Mouse (Mus musculus): ENCODE data around the gene Dcaf6. TPM values are rescaled to one million over a fixed set of nuclear protein-coding genes. Genes with fewer than 3 reads are reported as not detected.

The Dcaf6 gene
- polyA plus RNA-seq, 1 experiment = 48.9 TPM

- Histone ChIP-seq H3K4me3 (ENCODE audit: insufficient read depth, low read depth, low read length) (no peak overlapping the region), H3K4me1 (ENCODE audit: control insufficient read depth, insufficient read depth, insufficient read length, low read length) (no peaks in the 10 kb centered on the region), H3K27ac (replicated peaks; ENCODE audit: low read depth, low read length) (no peak overlapping the region)
Observed at GRCm38 (mm10) chr1:165320141-165320934, 139.9 kb downstream of the Dcaf6 start.

GRCm38 (mm10) chr1:165316361-165316760, 143.9 kb downstream of the Dcaf6 start:
- Histone ChIP-seq H3K4me3 (ENCODE audit: insufficient read depth, low read depth, low read length) (no peak overlapping the region), H3K4me1 (ENCODE audit: control insufficient read depth, insufficient read depth, insufficient read length, low read length) (no peaks in the 10 kb centered on the region), H3K27ac (replicated peaks; ENCODE audit: low read depth, low read length) (no peak overlapping the region)

GRCm38 (mm10) chr1:165308180-165308579, 152.1 kb downstream of the Dcaf6 start:
- no peak overlapping the region for H3K27ac ChIP-seq (replicated peaks; ENCODE audit: low read depth, low read length)
- H3K4me1 ChIP-seq (ENCODE audit: control insufficient read depth, insufficient read depth, insufficient read length, low read length) = no peaks in the 10 kb centered on the region
- no peak overlapping the region for H3K4me3 ChIP-seq (ENCODE audit: insufficient read depth, low read depth, low read length)

- H3K4me1 ChIP-seq (ENCODE audit: control insufficient read depth, insufficient read depth, insufficient read length, low read length) = no peaks in the 10 kb centered on the region
- H3K27ac ChIP-seq (replicated peaks; ENCODE audit: low read depth, low read length) = no peak overlapping the region
- no peak overlapping the region for H3K4me3 ChIP-seq (ENCODE audit: insufficient read depth, low read depth, low read length)
Observed at GRCm38 (mm10) chr1:165304341-165304740, 155.9 kb downstream of the Dcaf6 start.

- Histone ChIP-seq H3K4me1 (ENCODE audit: control insufficient read depth, insufficient read depth, insufficient read length, low read length) (no peaks in the 10 kb centered on the region), H3K4me3 (ENCODE audit: insufficient read depth, low read depth, low read length) (no peak overlapping the region), H3K27ac (replicated peaks; ENCODE audit: low read depth, low read length) (no peak overlapping the region)
Observed at GRCm38 (mm10) chr1:165303209-165303608, 157.1 kb downstream of the Dcaf6 start.

- Histone ChIP-seq H3K27ac (replicated peaks; ENCODE audit: low read depth, low read length) (no peak overlapping the region), H3K4me1 (ENCODE audit: control insufficient read depth, insufficient read depth, insufficient read length, low read length) (no peaks in the 10 kb centered on the region), H3K4me3 (ENCODE audit: insufficient read depth, low read depth, low read length) (no peak overlapping the region)
Observed at GRCm38 (mm10) chr1:165302455-165303208, 157.6 kb downstream of the Dcaf6 start.

GRCm38 (mm10) chr1:165301567-165301966, 158.7 kb downstream of the Dcaf6 start:
- no peaks in the 10 kb centered on the region for H3K4me1 ChIP-seq (ENCODE audit: control insufficient read depth, insufficient read depth, insufficient read length, low read length)
- no peak overlapping the region for H3K27ac ChIP-seq (replicated peaks; ENCODE audit: low read depth, low read length)
- H3K4me3 ChIP-seq (ENCODE audit: insufficient read depth, low read depth, low read length) = no peak overlapping the region

- H3K4me3 ChIP-seq (ENCODE audit: insufficient read depth, low read depth, low read length) = no peak overlapping the region
- H3K27ac ChIP-seq (replicated peaks; ENCODE audit: low read depth, low read length) = no peak overlapping the region
- no peaks in the 10 kb centered on the region for H3K4me1 ChIP-seq (ENCODE audit: control insufficient read depth, insufficient read depth, insufficient read length, low read length)
Observed at GRCm38 (mm10) chr1:165301108-165301507, 159.2 kb downstream of the Dcaf6 start.

GRCm38 (mm10) chr1:165295489-165295888, 164.8 kb downstream of the Dcaf6 start, which contains the start of gene Gpr161:
Gene Gpr161 (plus strand): TSS chr1:165295789.
- Histone ChIP-seq H3K27ac (replicated peaks; ENCODE audit: low read depth, low read length) (no peak within 1 kb of the TSS), H3K4me3 (ENCODE audit: insufficient read depth, low read depth, low read length) (no peak within 1 kb of the TSS), H3K4me1 (ENCODE audit: control insufficient read depth, insufficient read depth, insufficient read length, low read length) (no peaks in the 10 kb centered on the region)

GRCm38 (mm10) chr1:165291606-165292005, 168.7 kb downstream of the Dcaf6 start:
- Histone ChIP-seq H3K4me1 (ENCODE audit: control insufficient read depth, insufficient read depth, insufficient read length, low read length) (no peaks in the 10 kb centered on the region), H3K4me3 (ENCODE audit: insufficient read depth, low read depth, low read length) (no peak overlapping the region), H3K27ac (replicated peaks; ENCODE audit: low read depth, low read length) (no peak overlapping the region)

GRCm38 (mm10) chr1:165289831-165290230, 170.4 kb downstream of the Dcaf6 start:
- no peak overlapping the region for H3K4me3 ChIP-seq (ENCODE audit: insufficient read depth, low read depth, low read length)
- H3K4me1 ChIP-seq (ENCODE audit: control insufficient read depth, insufficient read depth, insufficient read length, low read length) = no peaks in the 10 kb centered on the region
- no peak overlapping the region for H3K27ac ChIP-seq (replicated peaks; ENCODE audit: low read depth, low read length)

- Histone ChIP-seq H3K27ac (replicated peaks; ENCODE audit: low read depth, low read length) (no peak overlapping the region), H3K4me1 (ENCODE audit: control insufficient read depth, insufficient read depth, insufficient read length, low read length) (no peaks in the 10 kb centered on the region), H3K4me3 (ENCODE audit: insufficient read depth, low read depth, low read length) (no peak overlapping the region)
Observed at GRCm38 (mm10) chr1:165288165-165288564, 172.1 kb downstream of the Dcaf6 start.

- H3K27ac ChIP-seq (replicated peaks; ENCODE audit: low read depth, low read length) = no peak overlapping the region
- no peak overlapping the region for H3K4me3 ChIP-seq (ENCODE audit: insufficient read depth, low read depth, low read length)
- 0 out of 2 replicates have a peak, but pooled peaks cover 3% of the 10 kb centered on the region for H3K4me1 ChIP-seq (ENCODE audit: control insufficient read depth, insufficient read depth, insufficient read length, low read length)
Observed at GRCm38 (mm10) chr1:165284096-165284495, 176.2 kb downstream of the Dcaf6 start.

- H3K27ac ChIP-seq (replicated peaks; ENCODE audit: low read depth, low read length) = no peak overlapping the region
- H3K4me1 ChIP-seq (ENCODE audit: control insufficient read depth, insufficient read depth, insufficient read length, low read length) = 0 out of 2 replicates have a peak, but pooled peaks cover 3% of the 10 kb centered on the region
- no peak overlapping the region for H3K4me3 ChIP-seq (ENCODE audit: insufficient read depth, low read depth, low read length)
Observed at GRCm38 (mm10) chr1:165282967-165283345, 177.3 kb downstream of the Dcaf6 start.

GRCm38 (mm10) chr1:165282222-165282966, 177.9 kb downstream of the Dcaf6 start:
- H3K4me1 ChIP-seq (ENCODE audit: control insufficient read depth, insufficient read depth, insufficient read length, low read length) = 0 out of 2 replicates have a peak, but pooled peaks cover 3% of the 10 kb centered on the region
- peak overlapping the region; percentile 60 for H3K4me3 ChIP-seq (ENCODE audit: insufficient read depth, low read depth, low read length)
- no peak overlapping the region for H3K27ac ChIP-seq (replicated peaks; ENCODE audit: low read depth, low read length)
